Mouse (Mus musculus) ES-Bruce4 (cell line): Measurements from ENCODE around the gene Kctd19.

Source experiments
- CTCF ChIP-seq: IDR thresholded peaks from one replicate; pipeline ENCODE4 v1.8.1; 2011; ENCODE audit warnings: low read depth, low read length
- POLR2A ChIP-seq: IDR thresholded peaks from one replicate; pipeline ENCODE4 v1.8.1; 2011; ENCODE audit warnings: low read length; ENCODE audit not compliant: insufficient read depth

GRCm38 (mm10) chr8:105374513-105374966 lies 38.8 kb downstream of the Kctd19 start:
- TF ChIP-seq CTCF (peak; percentile 99), POLR2A (no peak)
